Mouse (Mus musculus): ENCODE measurements at regions not wholly inside any gene's neighbourhood (a gene's known extent, or its start where the extent isn't known, plus 50 kb on each side); places are given as distances from the start of the nearest gene placed in this dataset.

DNA sequence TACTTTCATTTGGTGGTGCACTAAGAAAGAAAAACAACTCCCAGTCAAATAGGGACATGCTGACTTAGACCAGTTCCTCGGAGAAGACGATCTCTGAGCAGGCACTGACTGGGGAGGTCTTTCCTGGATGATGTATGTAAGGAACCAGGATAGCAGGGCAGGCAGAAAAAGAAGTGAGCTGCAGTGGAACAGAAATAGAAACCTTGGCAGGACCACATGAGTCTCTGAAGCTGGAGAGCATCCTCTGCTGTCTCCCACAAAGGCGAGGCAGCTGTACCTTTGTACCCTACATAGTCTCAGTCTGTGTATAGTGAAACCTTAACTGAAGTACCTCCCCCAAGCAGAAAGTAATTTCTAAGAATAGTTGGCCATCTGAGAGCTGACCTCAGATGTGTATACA, 104.4 kb upstream of the Gm37988 start:
- TF ChIP-seq CTCF (conservative IDR thresholded peaks at IDR 0.05; ENCODE audit: low read length), result no peak
- TF ChIP-seq NANOG (IDR thresholded peaks at IDR 0.05; ENCODE audit: borderline replicate concordance, low read length), result no peak
- no peak for TF ChIP-seq POU5F1 (IDR thresholded peaks at IDR 0.05; ENCODE audit: borderline replicate concordance, low read length)
- Histone ChIP-seq H3K27me3 (ENCODE audit: insufficient read depth, low read length) (no peaks in the 10 kb centered on the region), H3K9me3 (ENCODE audit: low read length) (no peaks in the 10 kb centered on the region), H3K36me3 (ENCODE audit: insufficient read depth, low read length) (no peaks in the 10 kb centered on the region), H3K4me1 (replicated peaks; ENCODE audit: low read depth, low read length) (no peaks in the 10 kb centered on the region), H3K4me3 (replicated peaks; ENCODE audit: low read length) (no peak overlapping the region)

DNA sequence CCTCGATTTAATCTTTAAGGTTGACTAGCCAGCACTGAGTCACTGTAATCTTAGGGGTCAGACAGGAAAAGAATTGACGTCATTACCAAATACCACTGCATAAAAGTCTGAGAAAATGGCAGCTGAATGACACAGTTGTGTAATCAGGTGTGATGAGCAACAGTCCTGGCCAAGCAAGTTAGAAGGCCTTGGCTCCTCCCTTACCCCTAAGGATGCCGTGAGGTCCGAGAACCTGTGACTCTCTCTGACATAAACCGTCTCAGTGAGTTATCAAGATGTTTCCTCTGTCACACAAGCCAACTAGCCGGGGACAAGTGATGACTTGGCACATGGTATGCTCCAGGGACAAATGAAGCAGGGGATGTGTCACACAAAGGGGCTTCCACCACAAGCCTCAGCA, 101.5 kb upstream of the Gm37988 start:
- TF ChIP-seq NANOG (IDR thresholded peaks at IDR 0.05; ENCODE audit: borderline replicate concordance, low read length), result no peak
- no peak for TF ChIP-seq CTCF (conservative IDR thresholded peaks at IDR 0.05; ENCODE audit: low read length)
- no peak for TF ChIP-seq POU5F1 (IDR thresholded peaks at IDR 0.05; ENCODE audit: borderline replicate concordance, low read length)
- Histone ChIP-seq H3K36me3 (ENCODE audit: insufficient read depth, low read length) (no peaks in the 10 kb centered on the region), H3K4me1 (replicated peaks; ENCODE audit: low read depth, low read length) (no peaks in the 10 kb centered on the region), H3K27me3 (ENCODE audit: insufficient read depth, low read length) (no peaks in the 10 kb centered on the region), H3K4me3 (replicated peaks; ENCODE audit: low read length) (no peak overlapping the region), H3K9me3 (ENCODE audit: low read length) (no peaks in the 10 kb centered on the region)

- Histone ChIP-seq H3K4me3 (replicated peaks; ENCODE audit: low read length) (no peak overlapping the region), H3K27me3 (ENCODE audit: insufficient read depth, low read length) (no peaks in the 10 kb centered on the region), H3K9me3 (ENCODE audit: low read length) (no peaks in the 10 kb centered on the region), H3K4me1 (replicated peaks; ENCODE audit: low read depth, low read length) (no peaks in the 10 kb centered on the region), H3K36me3 (ENCODE audit: insufficient read depth, low read length) (no peaks in the 10 kb centered on the region)
- TF ChIP-seq NANOG (IDR thresholded peaks at IDR 0.05; ENCODE audit: borderline replicate concordance, low read length), result no peak
- no peak for TF ChIP-seq CTCF (conservative IDR thresholded peaks at IDR 0.05; ENCODE audit: low read length)
- no peak for TF ChIP-seq POU5F1 (IDR thresholded peaks at IDR 0.05; ENCODE audit: borderline replicate concordance, low read length)
Observed at GRCm38 (mm10) chr1:4722333-4722931, 85.3 kb upstream of the Gm37988 start.
